Mouse (Mus musculus): ENCODE data around the gene Card14. TPM values are rescaled to one million over a fixed set of nuclear protein-coding genes. Genes with fewer than 3 reads are reported as not detected.

The Card14 gene
- polyA plus RNA-seq, 1 experiment: 7.1 TPM

GRCm38 (mm10) chr11:119355443-119356385 lies 48.1 kb downstream of the Card14 start, which contains the start of the genes Sgsh and Slc26a11:
TSS of gene Sgsh (minus strand) at chr11:119355536.
TSS of gene Slc26a11 (plus strand) at chr11:119355557.
- Histone ChIP-seq H3K27me3 (ENCODE audit: control insufficient read depth, insufficient read depth, low read length) (no peaks in the 10 kb centered on the region), H3K27ac (ENCODE audit: insufficient read depth, low read depth, low read length) (peak within 1 kb of the TSS; percentile 71), H3K4me1 (ENCODE audit: control insufficient read depth, insufficient read depth, insufficient read length, low read length) (peaks cover 5% of the 10 kb centered on the region; the same call in 1 of the 2 replicates), H3K36me3 (ENCODE audit: control insufficient read depth, insufficient read depth, low read length) (peaks cover 3% of the 10 kb centered on the region; the same call in 1 of the 2 replicates), H3K4me3 (ENCODE audit: low read depth, low read length) (peak within 1 kb of the TSS; percentile 93)
- WGBS: 1% methylated on average over 40 of the region's 40 CpGs
- TF ChIP-seq CTCF (IDR thresholded peaks at IDR 0.05; ENCODE audit: extremely low read depth, insufficient read length, insufficient replicate concordance, low read depth, low read length): no peak
- 0 out of 2 replicates have a peak, but pooled peaks have one; percentile 25 for TF ChIP-seq POLR2A (IDR thresholded peaks at IDR 0.05; ENCODE audit: low read depth, low read length)

DNA sequence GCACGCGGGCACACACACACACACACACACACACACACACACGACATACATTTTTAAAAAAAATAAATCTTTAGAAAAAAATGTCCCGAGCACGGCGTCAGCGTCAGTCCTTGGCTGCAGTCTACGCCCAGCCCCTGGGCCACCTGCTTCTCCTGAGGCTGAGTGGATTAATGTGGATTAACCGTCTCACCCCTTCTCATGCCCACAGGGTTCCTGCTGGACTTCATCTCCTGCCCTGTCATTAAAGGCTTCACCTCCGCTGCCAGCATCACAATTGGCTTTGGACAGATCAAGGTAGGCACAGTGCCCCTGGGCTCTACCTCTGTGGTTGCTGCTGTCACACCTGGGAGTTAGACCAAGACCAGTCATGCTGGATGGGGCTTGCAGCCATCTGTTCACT lies 51.5 kb downstream of the Card14 start:
- Histone ChIP-seq H3K36me3 (ENCODE audit: control insufficient read depth, insufficient read depth, low read length) (peaks cover 7% of the 10 kb centered on the region; the same call in 1 of the 2 replicates), H3K27ac (ENCODE audit: insufficient read depth, low read depth, low read length) (no peak overlapping the region), H3K4me1 (ENCODE audit: control insufficient read depth, insufficient read depth, insufficient read length, low read length) (peaks cover 5% of the 10 kb centered on the region; the same call in 1 of the 2 replicates), H3K4me3 (ENCODE audit: low read depth, low read length) (no peak overlapping the region), H3K27me3 (ENCODE audit: control insufficient read depth, insufficient read depth, low read length) (no peaks in the 10 kb centered on the region)
- WGBS: 94% methylated on average over 10 of the region's 10 CpGs
- TF ChIP-seq CTCF (IDR thresholded peaks at IDR 0.05; ENCODE audit: extremely low read depth, insufficient read length, insufficient replicate concordance, low read depth, low read length) (no peak), POLR2A (IDR thresholded peaks at IDR 0.05; ENCODE audit: low read depth, low read length) (no peak)

- H3K27me3 ChIP-seq (ENCODE audit: control insufficient read depth, insufficient read depth, low read length): no peaks in the 10 kb centered on the region
- H3K4me1 ChIP-seq (ENCODE audit: control insufficient read depth, insufficient read depth, insufficient read length, low read length): no peaks in the 10 kb centered on the region
- no peak overlapping the region for H3K27ac ChIP-seq (ENCODE audit: insufficient read depth, low read depth, low read length)
- H3K36me3 ChIP-seq (ENCODE audit: control insufficient read depth, insufficient read depth, low read length): peaks cover 7% of the 10 kb centered on the region; the same call in 1 of the 2 replicates
- H3K4me3 ChIP-seq (ENCODE audit: low read depth, low read length): no peak overlapping the region
- WGBS: 47% methylated on average over 11 of the region's 11 CpGs
- TF ChIP-seq POLR2A (IDR thresholded peaks at IDR 0.05; ENCODE audit: low read depth, low read length) (no peak), CTCF (IDR thresholded peaks at IDR 0.05; ENCODE audit: extremely low read depth, insufficient read length, insufficient replicate concordance, low read depth, low read length) (no peak)
Measured at GRCm38 (mm10) chr11:119362769-119363533, 55.4 kb downstream of the Card14 start.

DNA sequence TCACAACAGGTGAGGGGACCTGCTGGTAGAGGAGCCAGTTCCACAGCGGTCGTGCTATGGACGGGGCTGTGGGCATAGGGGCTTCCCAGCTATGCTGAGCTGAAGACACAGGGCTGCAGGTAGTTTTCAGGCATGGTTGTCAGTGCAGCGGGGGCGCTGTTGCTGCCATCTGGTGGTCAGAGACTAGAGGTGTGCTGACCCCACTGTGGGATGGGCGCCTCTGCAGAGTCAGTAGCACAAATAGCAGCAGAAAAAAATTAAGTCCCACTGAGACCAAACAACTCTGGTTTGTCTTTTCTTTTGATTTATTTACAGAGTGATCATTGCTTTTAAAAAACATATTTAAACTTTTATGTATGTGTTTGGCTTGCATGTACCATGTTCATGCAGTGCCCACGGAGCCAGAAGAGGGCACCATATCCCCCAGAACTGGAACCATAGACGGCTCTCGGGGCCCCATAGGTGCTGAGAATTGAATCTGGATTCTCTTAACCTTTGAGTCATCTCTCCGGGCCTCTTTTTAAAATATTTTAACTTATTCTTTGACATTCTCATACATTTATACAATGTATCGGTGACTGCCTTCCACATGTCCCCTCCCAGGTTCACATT lies 56.1 kb downstream of the Card14 start:
- Histone ChIP-seq H3K36me3 (ENCODE audit: control insufficient read depth, insufficient read depth, low read length) (peaks cover 7% of the 10 kb centered on the region; the same call in 1 of the 2 replicates), H3K4me3 (ENCODE audit: low read depth, low read length) (no peak overlapping the region), H3K27ac (ENCODE audit: insufficient read depth, low read depth, low read length) (no peak overlapping the region), H3K27me3 (ENCODE audit: control insufficient read depth, insufficient read depth, low read length) (no peaks in the 10 kb centered on the region), H3K4me1 (ENCODE audit: control insufficient read depth, insufficient read depth, insufficient read length, low read length) (no peaks in the 10 kb centered on the region)
- 26% methylated on average over 11 of the region's 11 CpGs for WGBS
- TF ChIP-seq CTCF (IDR thresholded peaks at IDR 0.05; ENCODE audit: extremely low read depth, insufficient read length, insufficient replicate concordance, low read depth, low read length): peak; percentile 99
- TF ChIP-seq POLR2A (IDR thresholded peaks at IDR 0.05; ENCODE audit: low read depth, low read length): no peak

DNA sequence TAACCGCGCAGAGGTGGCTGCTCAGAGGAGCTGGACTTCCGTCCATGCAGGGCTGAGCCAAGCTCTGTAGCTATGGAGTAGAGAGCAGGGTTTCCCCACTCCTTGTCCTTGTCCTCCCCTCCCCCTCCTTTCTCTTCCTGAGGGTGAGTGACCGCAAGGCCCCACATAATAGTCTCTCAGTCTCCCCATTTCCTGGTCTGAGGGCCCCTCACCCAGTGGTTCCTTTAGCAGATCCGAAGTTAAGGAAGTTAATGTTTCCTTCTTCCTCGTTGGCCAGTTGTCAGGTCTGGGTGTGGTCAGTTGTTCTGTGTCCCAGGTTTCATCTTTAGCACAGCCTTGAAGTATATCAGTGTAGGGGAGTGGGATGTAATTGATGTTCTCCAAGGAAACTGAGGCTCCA lies 67.9 kb downstream of the Card14 start:
- 46% methylated on average over 6 of the region's 6 CpGs for WGBS
- TF ChIP-seq POLR2A (IDR thresholded peaks at IDR 0.05; ENCODE audit: low read depth, low read length) (no peak), CTCF (IDR thresholded peaks at IDR 0.05; ENCODE audit: extremely low read depth, insufficient read length, insufficient replicate concordance, low read depth, low read length) (no peak)

GRCm38 (mm10) chr11:119377326-119377725 lies 69.8 kb downstream of the Card14 start:
- WGBS: 92% methylated on average over 11 of the region's 11 CpGs

More for the DNA sequence above, 67.9 kb downstream of the Card14 start:
- H3K4me3 ChIP-seq (ENCODE audit: low read depth, low read length): no peak overlapping the region
- peaks cover 11% of the 10 kb centered on the region for H3K4me1 ChIP-seq (ENCODE audit: control insufficient read depth, insufficient read depth, insufficient read length, low read length)
- H3K36me3 ChIP-seq (ENCODE audit: control insufficient read depth, insufficient read depth, low read length): peaks cover 3% of the 10 kb centered on the region
- peak overlapping the region; percentile 16; the same call in 1 of the 2 replicates for H3K27ac ChIP-seq (ENCODE audit: insufficient read depth, low read depth, low read length)
- no peaks in the 10 kb centered on the region for H3K27me3 ChIP-seq (ENCODE audit: control insufficient read depth, insufficient read depth, low read length)

More at GRCm38 (mm10) chr11:119377326-119377725, 69.8 kb downstream of the Card14 start:
- Histone ChIP-seq H3K27ac (ENCODE audit: insufficient read depth, low read depth, low read length) (no peak overlapping the region), H3K36me3 (ENCODE audit: control insufficient read depth, insufficient read depth, low read length) (peaks cover 3% of the 10 kb centered on the region), H3K4me1 (ENCODE audit: control insufficient read depth, insufficient read depth, insufficient read length, low read length) (peaks cover 11% of the 10 kb centered on the region), H3K27me3 (ENCODE audit: control insufficient read depth, insufficient read depth, low read length) (no peaks in the 10 kb centered on the region), H3K4me3 (ENCODE audit: low read depth, low read length) (no peak overlapping the region)
- no peak for TF ChIP-seq CTCF (IDR thresholded peaks at IDR 0.05; ENCODE audit: extremely low read depth, insufficient read length, insufficient replicate concordance, low read depth, low read length)
- TF ChIP-seq POLR2A (IDR thresholded peaks at IDR 0.05; ENCODE audit: low read depth, low read length): no peak
